ENCODE assay signal across 10 mouse cellular contexts in genomic region chr7:16466565-16466964, GRCm38 (mm10). TPM values are rescaled to one million over a fixed set of nuclear protein-coding genes. Genes with fewer than 3 reads are reported as not detected.
DNase-seq lines count a peak whose midpoint lies in the region; ATAC-seq and TF ChIP-seq lines count a peak whose summit lies in the region.
"Had no signal": no experiment of that assay in that cellular context is flagged by ENCODE, and none has a peak within 500 bp of the region (broad histone marks: within the 10 kb centered on the region; RNA-seq: fewer than 3 reads in every experiment).

No protein-coding gene starts in this region.

- 61% methylated on average over 4 of the region's 4 CpGs for WGBS in lung, adult 2 months
- 74% methylated on average over 4 of the region's 4 CpGs for WGBS in limb, embryonic 10.5 days
- 68% methylated on average over 4 of the region's 4 CpGs for WGBS in hindbrain, embryonic 13.5 days

- H3K36me3 ChIP-seq in limb, embryonic 10.5 days, result no peaks in the 10 kb centered on the region
- no peaks in the 10 kb centered on the region for H3K36me3 ChIP-seq in hindbrain, embryonic 13.5 days
- H3K36me3 ChIP-seq: midbrain, embryonic 12.5 days had no signal

- H3K4me1 ChIP-seq in lung, adult 2 months (ENCODE audit: control insufficient read depth, insufficient read depth, low read length), result no peaks in the 10 kb centered on the region
- H3K4me1 ChIP-seq in limb, embryonic 10.5 days, result peaks cover 9% of the 10 kb centered on the region
- H3K4me1 ChIP-seq in hindbrain, embryonic 13.5 days (replicated peaks), result peaks cover 7% of the 10 kb centered on the region

- peaks cover 45% of the 10 kb centered on the region for H3K27me3 ChIP-seq in limb, embryonic 10.5 days (ENCODE audit: low read depth, poor library complexity, severe bottlenecking)
- peaks cover 57% of the 10 kb centered on the region for H3K27me3 ChIP-seq in hindbrain, embryonic 13.5 days

- ATAC-seq in CD4-positive, CD25-positive, alpha-beta regulatory T cell, adult 4 months, result no peak
- ATAC-seq in hindbrain, embryonic 13.5 days (ENCODE audit: low FRiP score), result no peak

- no peak overlapping the region for H3K4me3 ChIP-seq in lung, adult 2 months (replicated peaks; ENCODE audit: extremely low read depth, low read depth, low read length)
- H3K4me3 ChIP-seq in limb, embryonic 10.5 days, result no peak overlapping the region
- H3K4me3 ChIP-seq in hindbrain, embryonic 13.5 days, result no peak overlapping the region
- H3K4me3 ChIP-seq: midbrain, embryonic 12.5 days had no signal

- DNase-seq in CD4-positive, CD25-positive, alpha-beta regulatory T cell, adult 2 months (ENCODE audit: low read depth, low spot score), result peak; percentile 72
- DNase-seq in lung, postnatal 10 days, result peak; percentile 32
- DNase-seq in lung, adult 2 months, result no peak
- DNase-seq in c-Kit-positive CD71-positive TER-119-negative erythroid progenitor cells, embryonic 14.5 days (ENCODE audit: low read depth), result peak; percentile 49
- DNase-seq in retina, postnatal 1 day, result peak; percentile 59
- no peak for DNase-seq in limb, embryonic 10.5 days (ENCODE audit: low spot score)
- DNase-seq: cerebellum, adult 9-11 months had no signal

- no peak overlapping the region for H3K27ac ChIP-seq in limb, embryonic 10.5 days
- no peak overlapping the region for H3K27ac ChIP-seq in hindbrain, embryonic 13.5 days
- H3K27ac ChIP-seq: midbrain, embryonic 12.5 days had no signal

- H3K4me2 ChIP-seq in hindbrain, embryonic 13.5 days, result no peak overlapping the region
- H3K4me2 ChIP-seq: midbrain, embryonic 12.5 days had no signal

- no peak overlapping the region for H3K9ac ChIP-seq in hindbrain, embryonic 13.5 days
- H3K9ac ChIP-seq: midbrain, embryonic 12.5 days had no signal

- no peak for TF ChIP-seq CTCF in lung, adult 2 months (IDR thresholded peaks at IDR 0.05; ENCODE audit: insufficient read depth, low read length)

- H3K9me3 ChIP-seq in limb, embryonic 10.5 days (replicated peaks), result no peaks in the 10 kb centered on the region
- no peaks in the 10 kb centered on the region for H3K9me3 ChIP-seq in hindbrain, embryonic 13.5 days
- H3K9me3 ChIP-seq: midbrain, embryonic 12.5 days had no signal

- no peak for TF ChIP-seq POLR2A in lung, adult 2 months (IDR thresholded peaks at IDR 0.05; ENCODE audit: borderline replicate concordance, extremely low read depth, low read depth, low read length)

RNA-seq across cellular contexts. Expression of gene Npas1, which starts 11.0 kb away (rescaled TPM):
- not detected for polyA plus RNA-seq in CD4-positive, CD25-positive, alpha-beta regulatory T cell, adult 4 months (2017; shearing (Covaris generic))
- polyA plus RNA-seq in lung, adult 2 months (2012; rRNA removed), result not detected in 2 replicates
- 0.60 and 0.69 TPM in 2 replicates for polyA plus RNA-seq in limb, embryonic 10.5 days (2016; fragmentation: Nextera tagmentation; extraction: Ambion mirVana)
- polyA plus RNA-seq in hindbrain, embryonic 13.5 days (2015; fragmentation: Nextera tagmentation; extraction: Ambion mirVana), result 2.3 and 2.5 TPM in 2 replicates

RNA-seq across cellular contexts. Expression of gene Tmem160, which starts 14.0 kb away (rescaled TPM):
- polyA plus RNA-seq in CD4-positive, CD25-positive, alpha-beta regulatory T cell, adult 4 months (2017; shearing (Covaris generic)), result 1 to 10 TPM; 2.5 to 4.9 TPM
- polyA plus RNA-seq in lung, adult 2 months (2012; rRNA removed), result 129 and 205 TPM in 2 replicates
- polyA plus RNA-seq in limb, embryonic 10.5 days (2016; fragmentation: Nextera tagmentation; extraction: Ambion mirVana), result 74.8 and 86.2 TPM in 2 replicates
- 55.9 and 60.8 TPM in 2 replicates for polyA plus RNA-seq in hindbrain, embryonic 13.5 days (2015; fragmentation: Nextera tagmentation; extraction: Ambion mirVana)

Comparison
In these comparisons a context has a peak if more than half of its experiments do, and no peak if none do; other contexts are left out.
1. DNase-seq: peak in CD4-positive, CD25-positive, alpha-beta regulatory T cell, adult 2 months (single experiment), lung, postnatal 10 days (single experiment), c-Kit-positive CD71-positive TER-119-negative erythroid progenitor cells, embryonic 14.5 days (single experiment) and retina, postnatal 1 day (single experiment); none in lung, adult 2 months (single experiment) and limb, embryonic 10.5 days (single experiment).